Mouse (Mus musculus) hindbrain, embryonic 15.5 days (tissue): ENCODE data around the gene Tada2a. TPM values are rescaled to one million over a fixed set of nuclear protein-coding genes. Genes with fewer than 3 reads are reported as not detected.

Experiments used
- ATAC-seq: fragments of 200-750 bp; cut with Nextera tagmentation; 2 replicates; pipeline ENCODE4 v1.8.0; 2017; ENCODE audit warnings: low read depth, moderate number of reproducible peaks, moderate TSS enrichment; ENCODE audit not compliant: low FRiP score
- H3K27ac ChIP-seq: fragments of 300-500 bp; sonication (generic); replicated peaks from 2 replicates; pipeline ENCODE4 v1.5.1; 2015; ENCODE audit warnings: mild to moderate bottlenecking, inconsistent platforms
- H3K27me3 ChIP-seq: fragments of 300-500 bp; sonication (generic); 2 replicates; pipeline ENCODE4 v1.6.1; 2015; ENCODE audit warnings: control low read depth, inconsistent platforms
- H3K36me3 ChIP-seq: fragments of 300-500 bp; sonication (generic); 2 replicates; pipeline ENCODE4 v1.6.1; 2015; ENCODE audit warnings: control low read depth, inconsistent platforms
- H3K4me1 ChIP-seq: fragments of 300-500 bp; sonication (generic); replicated peaks from 2 replicates; pipeline ENCODE4 v1.6.1; 2015; ENCODE audit warnings: control low read depth, inconsistent platforms
- H3K4me2 ChIP-seq: fragments of 300-500 bp; sonication (generic); 2 replicates; pipeline ENCODE4 v1.6.1; 2015; ENCODE audit warnings: moderate library complexity, mild to moderate bottlenecking, inconsistent platforms
- H3K4me3 ChIP-seq: fragments of 300-500 bp; sonication (generic); 2 replicates; pipeline ENCODE4 v1.5.1; 2015; ENCODE audit warnings: mild to moderate bottlenecking, inconsistent platforms
- H3K9ac ChIP-seq: fragments of 300-500 bp; sonication (generic); 2 replicates; pipeline ENCODE4 v1.6.1; 2015; ENCODE audit warnings: inconsistent platforms
- H3K9me3 ChIP-seq: fragments of 300-500 bp; sonication (generic); 2 replicates; pipeline ENCODE4 v1.6.1; 2016; ENCODE audit warnings: control low read depth, inconsistent platforms
- WGBS: fragments of 180-500 bp; shearing (Covaris S2); methylation state at CpG from one replicate; pipeline ENCODE4 v1.1.7; 2015; 5-methylcytosine and 5-hydroxymethylcytosine counted together
- polyA plus RNA-seq: library from polyadenylated mRNA; unstranded; fragments of >200 nt; fragmentation: Nextera tagmentation; extraction: Ambion mirVana; gene quantifications from 2 replicates; pipeline ENCODE4 v1.2.1, GENCODE M21; 2015

Tada2a gene
- polyA plus RNA-seq, 1 experiment from 2014 or later = 29.3 TPM

DNA sequence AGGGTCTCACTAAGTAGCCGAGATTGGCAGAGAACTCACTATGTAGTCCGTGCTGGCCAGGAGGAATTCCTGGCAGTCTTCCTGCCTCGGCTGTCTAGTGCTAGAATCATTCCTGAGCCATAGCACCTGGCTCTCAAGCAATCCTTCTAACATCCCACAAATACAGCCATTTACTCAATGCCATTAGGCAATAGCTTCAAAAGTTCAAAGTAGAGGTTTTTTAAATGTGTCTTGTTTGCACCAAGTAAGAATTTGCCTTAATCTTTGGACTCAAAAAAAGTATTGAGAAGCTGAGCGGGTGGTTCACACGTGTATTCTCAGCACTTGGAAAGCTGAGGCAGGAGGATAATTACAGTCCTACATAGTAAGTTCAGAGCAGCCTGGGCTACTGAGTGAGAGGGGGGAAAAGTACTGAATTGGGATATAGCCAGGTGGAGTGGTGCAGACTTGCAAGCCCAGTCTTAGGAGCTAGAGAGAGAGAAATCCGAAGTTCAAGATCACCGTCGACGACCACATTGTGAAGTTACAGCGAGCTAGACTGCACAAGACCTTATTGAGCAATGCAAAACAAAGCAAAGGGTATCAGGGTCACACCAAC is 15.9 kb upstream of the Tada2a start:
- 73% methylated on average over 10 of the region's 10 CpGs for WGBS
- no peaks in the 10 kb centered on the region for H3K36me3 ChIP-seq
- no peak overlapping the region for H3K27ac ChIP-seq
- ATAC-seq = no peak
- no peaks in the 10 kb centered on the region for H3K4me1 ChIP-seq
- H3K9me3 ChIP-seq = no peaks in the 10 kb centered on the region
- no peak overlapping the region for H3K9ac ChIP-seq
- H3K4me2 ChIP-seq = no peak overlapping the region
- H3K4me3 ChIP-seq = no peak overlapping the region
- no peaks in the 10 kb centered on the region for H3K27me3 ChIP-seq

DNA sequence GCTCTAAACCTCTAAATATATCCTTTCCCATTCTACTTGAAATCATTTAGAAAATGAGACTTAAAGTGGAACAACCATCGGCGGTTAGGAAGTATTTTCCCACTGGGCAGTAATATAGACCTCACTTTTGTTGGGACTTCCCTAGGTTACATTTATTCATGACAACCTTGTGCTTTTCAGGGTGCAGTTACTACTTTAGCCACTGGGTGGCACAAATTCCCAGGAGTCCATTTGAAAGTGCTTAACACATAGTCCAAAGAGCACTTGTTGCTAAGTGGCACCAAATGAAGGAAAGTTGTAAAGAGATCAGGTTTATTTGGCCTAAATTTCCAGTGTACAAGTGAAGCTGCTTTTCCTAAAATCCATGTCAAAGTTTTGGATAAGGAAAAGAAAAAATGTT is 12.4 kb upstream of the Tada2a start:
- Histone ChIP-seq H3K9ac (no peak overlapping the region), H3K9me3 (no peaks in the 10 kb centered on the region), H3K27me3 (no peaks in the 10 kb centered on the region), H3K4me2 (no peak overlapping the region), H3K4me1 (no peaks in the 10 kb centered on the region), H3K4me3 (no peak overlapping the region), H3K36me3 (no peaks in the 10 kb centered on the region), H3K27ac (no peak overlapping the region)
- no peak for ATAC-seq
- 52% methylated on average over 2 of the region's 2 CpGs for WGBS

DNA sequence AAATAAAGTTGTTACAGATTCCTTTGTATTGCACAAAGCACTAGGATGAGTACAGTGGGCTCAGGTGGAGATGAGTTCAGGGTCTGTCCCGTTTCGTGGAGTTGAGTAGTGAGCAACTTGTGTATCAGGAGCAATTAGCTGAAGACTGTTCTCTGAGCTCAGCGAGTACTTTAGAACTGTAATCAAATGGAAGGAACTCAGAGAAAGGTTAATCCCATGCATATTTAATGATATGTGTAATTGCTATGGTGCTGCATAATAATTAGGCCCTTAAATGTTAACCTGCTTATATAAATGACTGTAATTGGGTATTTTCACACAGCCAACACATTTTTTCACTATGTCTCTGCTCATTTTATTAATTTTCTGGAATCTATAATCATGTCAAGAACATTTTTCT is 7.1 kb upstream of the Tada2a start:
- H3K9me3 ChIP-seq = no peaks in the 10 kb centered on the region
- no peak for ATAC-seq
- peaks cover 7% of the 10 kb centered on the region; the same call in 1 of the 2 replicates for H3K4me1 ChIP-seq
- no peaks in the 10 kb centered on the region for H3K36me3 ChIP-seq
- H3K27me3 ChIP-seq = no peaks in the 10 kb centered on the region
- no peak overlapping the region for H3K4me3 ChIP-seq
- H3K4me2 ChIP-seq = no peak overlapping the region
- H3K9ac ChIP-seq = no peak overlapping the region
- WGBS = 73% methylated on average over 3 of the region's 3 CpGs
- no peak overlapping the region for H3K27ac ChIP-seq

DNA sequence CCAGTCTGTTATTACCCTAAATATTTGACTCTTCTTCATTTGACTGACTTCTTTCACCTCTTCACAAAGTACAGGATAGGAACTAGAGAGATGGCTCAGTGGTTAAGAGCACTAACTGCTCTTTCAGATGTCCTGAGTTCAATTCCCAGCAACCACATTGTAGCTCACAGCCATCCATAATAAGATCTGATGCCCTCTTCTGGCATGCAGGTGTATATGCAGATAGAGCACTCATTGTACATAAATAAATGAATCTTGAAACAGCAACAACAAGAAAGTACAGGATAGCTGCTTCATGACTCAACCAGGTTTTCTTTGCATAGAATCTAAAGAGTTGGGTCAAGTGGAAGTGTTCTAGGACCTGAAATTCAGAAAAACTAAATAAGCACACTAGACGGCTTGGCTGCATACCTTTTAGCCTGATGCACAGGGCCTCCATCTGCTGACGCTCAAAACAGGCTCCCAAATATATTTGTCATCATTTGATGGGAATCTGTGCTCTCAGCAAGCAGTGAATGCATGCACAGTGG is 5.0 kb upstream of the Tada2a start:
- no peak overlapping the region for H3K9ac ChIP-seq
- H3K36me3 ChIP-seq = no peaks in the 10 kb centered on the region
- ATAC-seq = no peak
- H3K4me1 ChIP-seq = peaks cover 24% of the 10 kb centered on the region
- WGBS = 97% methylated on average over 2 of the region's 2 CpGs
- H3K4me2 ChIP-seq = no peak overlapping the region
- H3K27me3 ChIP-seq = no peaks in the 10 kb centered on the region
- H3K4me3 ChIP-seq = no peak overlapping the region
- no peak overlapping the region for H3K27ac ChIP-seq
- H3K9me3 ChIP-seq = no peaks in the 10 kb centered on the region

DNA sequence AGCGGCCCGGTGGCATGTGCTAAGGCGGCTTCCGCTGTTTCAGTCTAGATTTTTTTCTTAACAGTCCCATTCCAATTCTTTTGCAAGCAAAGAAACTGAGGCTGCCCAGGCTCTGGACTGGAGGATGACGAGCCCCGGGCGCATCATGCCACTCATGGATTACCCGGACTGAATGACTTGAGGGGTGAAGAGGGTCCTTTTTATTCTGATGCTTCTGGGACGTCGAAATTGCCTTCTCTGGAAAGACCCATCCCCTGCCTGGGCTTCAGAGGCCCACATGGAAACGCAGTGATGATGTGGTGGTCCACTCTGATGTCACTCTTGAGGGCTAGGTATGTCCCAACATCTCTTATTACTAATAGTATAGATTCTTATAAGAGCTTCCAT is 392 bp upstream of the Tada2a start:
- Histone ChIP-seq H3K9ac (peak overlapping the region; percentile 88), H3K27me3 (no peaks in the 10 kb centered on the region), H3K4me3 (peak overlapping the region; percentile 91), H3K4me2 (peak overlapping the region; percentile 66), H3K36me3 (peaks cover 9% of the 10 kb centered on the region; the same call in 1 of the 2 replicates), H3K27ac (peak overlapping the region; percentile 89), H3K4me1 (peaks cover 33% of the 10 kb centered on the region), H3K9me3 (no peaks in the 10 kb centered on the region)
- 3% methylated on average over 11 of the region's 11 CpGs for whole genome bisulfite sequencing
- ATAC-seq = peak; percentile 65

DNA sequence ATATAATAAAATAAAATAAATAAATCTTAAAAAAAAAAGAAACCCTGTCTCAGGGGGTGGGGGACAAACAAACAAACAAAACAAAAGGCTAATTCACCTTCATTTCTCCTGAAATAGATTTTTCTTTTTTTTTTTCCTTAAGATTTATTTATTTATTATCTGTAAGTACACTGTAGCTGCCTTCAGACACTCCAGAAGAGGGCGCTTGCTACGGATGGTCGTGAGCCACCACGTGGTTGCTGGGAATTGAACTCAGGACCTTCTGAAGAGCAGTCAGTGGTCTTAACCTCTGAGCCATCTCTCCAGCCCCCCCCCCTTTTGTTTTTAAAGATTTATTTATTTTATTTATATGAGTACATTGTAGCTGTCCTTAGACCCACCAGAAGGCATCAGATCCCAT is 1.4 kb downstream of the Tada2a start:
- ATAC-seq = no peak
- no peaks in the 10 kb centered on the region for H3K9me3 ChIP-seq
- H3K27ac ChIP-seq = no peak overlapping the region
- H3K36me3 ChIP-seq = peaks cover 14% of the 10 kb centered on the region; the same call in 1 of the 2 replicates
- peaks cover 33% of the 10 kb centered on the region for H3K4me1 ChIP-seq
- 82% methylated on average over 4 of the region's 4 CpGs for whole genome bisulfite sequencing
- H3K4me3 ChIP-seq = no peak overlapping the region
- no peak overlapping the region for H3K4me2 ChIP-seq
- H3K27me3 ChIP-seq = no peaks in the 10 kb centered on the region
- H3K9ac ChIP-seq = no peak overlapping the region

DNA sequence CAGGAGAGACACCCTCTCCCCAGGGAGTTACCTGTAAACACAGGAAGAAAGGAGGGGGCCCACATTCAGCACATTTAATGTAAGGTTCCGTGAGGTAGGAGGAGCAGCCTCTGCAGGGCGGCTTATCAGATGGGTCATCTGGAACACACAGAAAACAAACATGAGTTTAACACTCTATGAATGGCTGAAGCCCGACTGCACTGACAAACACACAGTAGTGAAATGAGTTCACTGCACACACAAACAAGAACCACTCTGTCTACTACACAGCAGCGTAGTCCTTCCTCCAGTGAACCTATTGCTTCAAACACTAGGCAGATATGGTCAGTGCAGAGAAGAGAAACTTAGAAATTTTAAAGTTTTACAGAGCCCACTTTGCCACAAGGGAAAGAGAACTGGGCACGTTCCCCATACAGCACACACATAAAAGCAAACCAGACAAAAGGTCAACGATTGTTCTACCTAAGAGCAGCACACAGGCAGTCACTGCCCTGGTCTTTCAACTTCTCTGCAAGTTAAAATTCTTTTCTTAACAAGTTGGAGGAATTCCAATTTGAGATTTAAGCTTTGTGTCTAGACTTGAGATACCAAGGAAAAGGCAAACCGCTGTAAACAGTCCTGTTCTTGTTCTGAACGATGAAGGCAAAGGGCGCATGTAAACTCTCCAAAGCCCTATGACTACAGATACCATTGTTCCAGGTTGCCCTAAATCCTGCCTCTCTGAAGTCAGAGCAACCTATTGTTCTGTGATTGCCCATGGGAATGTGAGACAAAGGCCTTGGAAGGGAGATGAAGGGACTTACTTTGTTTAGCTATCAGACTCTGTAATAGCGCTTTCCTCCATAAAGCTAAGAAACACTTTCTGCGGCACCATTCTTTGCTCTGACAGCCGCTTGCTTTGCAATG is 8.1 kb downstream of the Tada2a start:
- 76% methylated on average over 12 of the region's 12 CpGs for WGBS

DNA sequence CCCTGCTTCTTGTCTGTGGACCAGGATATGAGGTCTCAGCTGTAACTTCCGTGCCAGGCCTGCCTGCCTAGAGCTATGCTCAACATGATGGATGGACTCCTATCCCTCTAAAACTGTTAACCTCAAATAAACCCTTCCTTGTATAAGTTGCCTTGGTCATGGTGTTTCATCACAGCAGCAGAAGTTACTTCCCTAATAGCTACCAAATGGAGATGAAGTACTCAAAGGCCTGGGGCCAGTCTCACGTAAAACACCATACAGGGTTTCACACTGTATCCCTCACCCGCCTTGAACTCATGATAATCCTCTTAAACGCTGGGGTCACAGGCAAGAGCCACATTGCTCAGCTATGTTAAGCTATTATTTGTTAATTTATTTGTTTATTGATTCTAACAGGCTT is 12.0 kb downstream of the Tada2a start:
- no peaks in the 10 kb centered on the region for H3K4me1 ChIP-seq
- H3K9me3 ChIP-seq = no peaks in the 10 kb centered on the region
- no peaks in the 10 kb centered on the region for H3K27me3 ChIP-seq
- no peak overlapping the region for H3K4me2 ChIP-seq
- ATAC-seq = no peak
- peaks cover 57% of the 10 kb centered on the region for H3K36me3 ChIP-seq
- no peak overlapping the region for H3K27ac ChIP-seq
- H3K4me3 ChIP-seq = no peak overlapping the region
- 86% methylated on average over 4 of the region's 4 CpGs for WGBS
- no peak overlapping the region for H3K9ac ChIP-seq

More for the DNA sequence above, 8.1 kb downstream of the Tada2a start:
- Histone ChIP-seq H3K4me2 (no peak overlapping the region), H3K4me1 (no peaks in the 10 kb centered on the region), H3K4me3 (no peak overlapping the region), H3K27ac (no peak overlapping the region), H3K9me3 (no peaks in the 10 kb centered on the region), H3K9ac (no peak overlapping the region), H3K36me3 (peaks cover 63% of the 10 kb centered on the region), H3K27me3 (no peaks in the 10 kb centered on the region)
- no peak for ATAC-seq

DNA sequence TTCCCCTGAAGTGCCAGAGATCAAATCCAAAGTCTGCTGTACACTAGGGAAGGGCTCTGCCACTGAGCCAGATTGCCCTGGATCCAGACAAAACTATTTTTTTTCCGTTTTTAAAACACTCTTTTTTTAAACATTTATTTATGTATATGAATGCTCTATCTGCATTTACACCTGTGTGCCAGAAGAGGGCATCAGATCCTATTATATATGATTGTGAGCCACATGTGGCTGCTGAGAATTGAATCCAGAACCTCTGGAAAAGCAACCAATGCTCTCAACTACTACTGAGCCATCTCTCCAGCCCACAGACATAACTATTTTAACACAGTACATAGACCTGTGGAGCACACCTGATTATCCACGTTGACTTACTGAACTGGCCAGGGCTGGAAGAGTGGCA is 13.2 kb downstream of the Tada2a start:
- H3K36me3 ChIP-seq = peaks cover 55% of the 10 kb centered on the region
- H3K9me3 ChIP-seq = no peaks in the 10 kb centered on the region
- ATAC-seq = no peak
- no peaks in the 10 kb centered on the region for H3K27me3 ChIP-seq
- H3K27ac ChIP-seq = no peak overlapping the region
- no peak overlapping the region for H3K4me2 ChIP-seq
- WGBS = 72% methylated on average over 2 of the region's 2 CpGs
- no peak overlapping the region for H3K9ac ChIP-seq
- no peaks in the 10 kb centered on the region for H3K4me1 ChIP-seq
- no peak overlapping the region for H3K4me3 ChIP-seq

DNA sequence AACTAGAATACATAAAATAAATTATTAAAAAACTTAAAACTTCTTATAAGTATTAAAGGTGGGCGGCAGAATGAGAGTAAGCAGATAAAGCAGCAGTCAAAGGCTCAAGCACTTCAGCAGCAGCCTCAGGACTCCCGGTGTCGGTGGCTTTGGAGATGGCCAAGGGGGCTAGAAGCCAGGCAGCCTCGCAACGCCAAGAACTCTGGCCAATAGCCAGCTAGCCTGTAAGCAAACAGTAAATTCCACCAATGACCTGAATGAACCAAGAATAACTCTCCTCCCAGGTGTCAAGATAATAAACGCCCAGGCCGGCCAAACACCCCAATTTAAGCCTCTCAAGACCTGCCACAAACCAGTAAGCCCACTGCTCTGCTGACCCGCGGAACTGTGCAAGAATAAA is 13.8 kb downstream of the Tada2a start:
- no peak overlapping the region for H3K4me2 ChIP-seq
- no peak for ATAC-seq
- no peak overlapping the region for H3K4me3 ChIP-seq
- no peak overlapping the region for H3K27ac ChIP-seq
- no peaks in the 10 kb centered on the region for H3K4me1 ChIP-seq
- no peak overlapping the region for H3K9ac ChIP-seq
- no peaks in the 10 kb centered on the region for H3K27me3 ChIP-seq
- WGBS = 76% methylated on average over 9 of the region's 9 CpGs
- no peaks in the 10 kb centered on the region for H3K9me3 ChIP-seq
- H3K36me3 ChIP-seq = peaks cover 54% of the 10 kb centered on the region

DNA sequence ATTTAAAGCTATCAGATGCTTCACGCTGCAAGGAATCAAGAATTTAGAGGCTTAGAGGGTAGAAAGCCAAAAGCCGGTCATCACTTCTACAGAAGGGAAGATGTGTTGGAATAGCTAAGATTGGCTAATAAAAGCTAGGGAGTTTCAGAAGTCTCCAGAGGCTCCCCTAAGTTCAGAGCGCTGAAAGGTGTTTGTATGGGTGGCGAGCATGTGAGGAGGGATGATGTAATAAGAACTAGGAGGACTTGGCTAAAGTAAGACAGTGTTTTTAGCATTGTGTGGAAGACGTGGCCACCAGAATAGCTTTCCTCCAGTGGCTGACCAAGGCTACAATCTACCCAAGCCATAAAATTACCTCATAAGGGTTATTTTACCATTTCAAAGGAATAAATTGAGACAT is 15.8 kb downstream of the Tada2a start:
- H3K4me3 ChIP-seq = no peak overlapping the region
- H3K4me2 ChIP-seq = no peak overlapping the region
- H3K27ac ChIP-seq = no peak overlapping the region
- H3K9ac ChIP-seq = no peak overlapping the region
- H3K27me3 ChIP-seq = no peaks in the 10 kb centered on the region
- WGBS = 96% methylated on average over 5 of the region's 5 CpGs
- no peak for ATAC-seq
- peaks cover 51% of the 10 kb centered on the region for H3K36me3 ChIP-seq
- H3K9me3 ChIP-seq = no peaks in the 10 kb centered on the region
- H3K4me1 ChIP-seq = no peaks in the 10 kb centered on the region

DNA sequence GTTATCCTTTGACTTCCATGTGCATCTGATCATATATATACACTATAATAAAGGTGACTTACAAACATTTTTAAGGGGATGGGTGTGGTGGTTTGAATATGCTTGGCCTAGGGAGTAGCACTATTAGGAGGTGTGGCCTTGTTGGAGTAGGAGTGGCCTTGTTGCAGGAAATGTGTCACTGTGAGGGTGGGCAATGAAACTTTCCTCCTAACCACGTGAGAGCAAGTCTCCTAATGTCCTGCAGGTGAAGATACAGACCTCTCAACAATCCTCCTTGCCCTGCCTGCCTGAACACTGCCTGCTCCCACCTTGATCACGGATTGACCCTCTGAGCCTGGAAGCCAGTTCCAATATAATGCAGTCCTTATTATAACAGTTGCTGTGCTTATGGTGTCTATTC is 22.3 kb downstream of the Tada2a start:
- peaks cover 79% of the 10 kb centered on the region for H3K36me3 ChIP-seq
- ATAC-seq = no peak

More for the DNA sequence above, 22.3 kb downstream of the Tada2a start:
- Histone ChIP-seq H3K4me2 (no peak overlapping the region), H3K9ac (no peak overlapping the region), H3K4me1 (no peaks in the 10 kb centered on the region), H3K4me3 (no peak overlapping the region), H3K9me3 (no peaks in the 10 kb centered on the region), H3K27me3 (no peaks in the 10 kb centered on the region), H3K27ac (no peak overlapping the region)
- WGBS = 74% methylated on average over 2 of the region's 2 CpGs
